Mouse (Mus musculus) CD4-positive naive resting alpha-beta T cell, adult 57 days (primary cell): Measurements from ENCODE around the gene Mtif2. TPM values are rescaled to one million over a fixed set of nuclear protein-coding genes. Genes with fewer than 3 reads are reported as not detected.

Experiments
- total RNA-seq: library from RNA; stranded (reverse); gene quantifications from one replicate; pipeline ENCODE4 v1.2.4, GENCODE M21; 2023

Gene Mtif2
- total RNA-seq: 21.7 TPM

GRCm38 (mm10) chr11:29525988-29526794, at the start of gene Mtif2:
Gene Mtif2 (plus strand): TSS chr11:29526408.

DNA sequence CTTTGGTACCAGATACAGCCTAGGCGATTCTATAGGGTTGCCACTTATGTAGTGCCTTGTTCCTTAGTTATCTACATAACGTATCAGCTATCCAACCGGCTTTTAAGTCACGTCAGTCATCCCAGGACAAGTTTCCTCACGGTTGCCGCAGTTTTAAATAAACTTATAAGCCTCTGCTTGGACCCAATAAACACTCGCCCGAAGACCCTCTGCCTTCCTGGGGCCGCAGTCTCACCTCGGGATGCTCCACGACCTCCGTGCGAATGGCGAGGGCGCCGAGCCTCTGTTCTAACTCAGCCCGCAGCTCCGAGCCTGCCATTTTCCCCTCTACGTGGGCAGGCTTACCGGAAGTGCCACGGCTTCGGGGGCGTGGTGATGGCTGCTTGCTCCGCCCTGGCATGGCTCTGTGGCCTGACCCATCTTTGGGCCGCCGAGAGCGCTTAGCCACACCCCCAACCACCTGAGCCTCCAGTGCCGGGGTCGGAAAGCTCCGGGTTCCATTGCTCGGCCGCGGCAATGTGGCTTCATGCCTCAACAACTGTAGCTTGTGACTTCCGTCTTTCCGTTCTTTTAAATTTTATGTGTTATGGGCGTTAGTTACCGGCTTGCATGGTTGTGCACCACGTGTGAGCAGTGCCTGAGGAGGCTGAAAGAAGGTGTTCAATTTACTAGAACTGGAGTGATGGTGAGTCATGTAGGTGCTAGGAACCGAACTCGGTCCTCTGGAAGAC, 11.4 kb upstream of the Mtif2 start, which contains the start of gene Prorsd1:
Prorsd1 (minus strand) TSS at position 352 of the 731 bp plus-strand sequence.

GRCm38 (mm10) chr11:29547752-29548503, 21.7 kb downstream of the Mtif2 start, which contains the start of the genes Clhc1 and Rps27a:
Gene Clhc1 (plus strand): TSS chr11:29547950.
Gene Rps27a (minus strand): TSS chr11:29548109.

Other genes starting within 250 kb of the Mtif2 start
- gene Ccdc88a, start 152.8 kb upstream of the Mtif2 start, total RNA-seq: 4.3 TPM
- 21.6 TPM for gene Prorsd1, start 11.4 kb upstream of the Mtif2 start, total RNA-seq
- 0.98 TPM for gene Clhc1, start 21.5 kb downstream of the Mtif2 start, total RNA-seq
- 2,038 TPM for gene Rps27a, start 21.7 kb downstream of the Mtif2 start, total RNA-seq
- 77.3 TPM for gene Rtn4, start 166.5 kb downstream of the Mtif2 start, total RNA-seq